Mouse (Mus musculus) common myeloid progenitor, adult 5-6 weeks (primary cell): ENCODE data around the gene Tgm6. TPM values are rescaled to one million over a fixed set of nuclear protein-coding genes. Genes with fewer than 3 reads are reported as not detected.

Experiments
- ATAC-seq: replicated peaks from 2 replicates; pipeline ENCODE4 v1.8.0; 2016; ENCODE audit warnings: low read depth, mild to moderate bottlenecking, moderate TSS enrichment, inconsistent platforms; ENCODE audit not compliant: poor library complexity, severe bottlenecking
- total RNA-seq: library from RNA; stranded (forward); fragments of 200-1000, 187-1606 nt; gene quantifications from 2 replicates; pipeline ENCODE4 v1.2.3, GENCODE M21; 2017

The Tgm6 gene
- total RNA-seq, 1 experiment from 2014 or later: not detected

- ATAC-seq: no peak
These were observed 59.5 kb downstream of the Tgm6 start for GRCm38 (mm10) chr2:130171674-130172073.

GRCm38 (mm10) chr2:130176820-130177219 is 64.6 kb downstream of the Tgm6 start:
- ATAC-seq: no peak

- ATAC-seq: no peak
These were observed 66.1 kb downstream of the Tgm6 start for GRCm38 (mm10) chr2:130178381-130178705.

- peak; percentile 88 for ATAC-seq
These were observed 66.7 kb downstream of the Tgm6 start, which contains the start of gene Snrpb for GRCm38 (mm10) chr2:130178706-130179506. TSS of gene Snrpb (minus strand) at chr2:130179403.

GRCm38 (mm10) chr2:130179507-130180019 is 67.3 kb downstream of the Tgm6 start:
- peak; percentile 57 for ATAC-seq

- ATAC-seq: no peak
These were observed 76.2 kb downstream of the Tgm6 start for GRCm38 (mm10) chr2:130188391-130188790.

- ATAC-seq: no peak
These were observed 82.7 kb downstream of the Tgm6 start, which contains the start of gene Tmc2 for GRCm38 (mm10) chr2:130194894-130195293. TSS of gene Tmc2 (plus strand) at chr2:130195194.

GRCm38 (mm10) chr2:130200961-130201360 is 88.7 kb downstream of the Tgm6 start:
- no peak for ATAC-seq

Other genes starting within 250 kb of the Tgm6 start
- gene Tgm3, start 100.1 kb upstream of the Tgm6 start, total RNA-seq: 0.05 TPM in 1 of 2 replicates, not detected in the other
- gene Snrpb, start 67.0 kb downstream of the Tgm6 start, total RNA-seq: 206 and 212 TPM in 2 replicates
- gene Tmc2, start 82.8 kb downstream of the Tgm6 start, total RNA-seq: not detected in 2 replicates
- gene Nop56, start 162.0 kb downstream of the Tgm6 start, total RNA-seq: 557 and 630 TPM in 2 replicates
- 110 and 134 TPM in 2 replicates for gene Idh3b, start 172.1 kb downstream of the Tgm6 start, total RNA-seq
- gene Ebf4, start 182.8 kb downstream of the Tgm6 start, total RNA-seq: not detected in 2 replicates